Mouse (Mus musculus): ENCODE results near the gene Cinp.

DNA sequence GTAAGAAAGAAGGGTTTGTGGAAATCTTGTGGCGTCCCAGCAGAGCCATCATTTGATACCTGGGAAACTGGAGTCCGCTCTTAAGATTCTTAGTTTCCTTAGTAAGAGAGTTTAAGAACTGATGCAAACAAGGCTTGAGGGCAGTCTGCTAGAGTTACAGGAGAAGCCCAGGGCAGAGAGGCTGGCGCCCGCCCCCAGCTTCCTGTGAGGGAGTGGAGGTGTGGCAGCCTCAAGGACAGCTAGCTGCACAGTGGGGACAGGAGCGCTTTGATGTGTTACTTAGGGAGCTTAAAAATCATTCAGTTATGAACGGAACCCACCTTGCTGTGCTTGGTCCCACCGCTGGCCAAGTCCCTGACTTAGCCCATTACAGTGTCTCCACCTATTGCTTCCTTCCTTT, 31.7 kb downstream of the Cinp start:
- TF ChIP-seq CTCF (IDR thresholded peaks at IDR 0.05; ENCODE audit: extremely low read depth, insufficient read depth, low read length) = no peak
- no peak for TF ChIP-seq POLR2A (IDR thresholded peaks at IDR 0.05; ENCODE audit: extremely low read depth, insufficient read depth, low read length)
